Mouse (Mus musculus): Measurements from ENCODE around the gene Akirin1.

Gene Akirin1

GRCm38 (mm10) chr4:123750152-123750651 is at the start of gene Akirin1:
TSS of gene Akirin1 (minus strand) at chr4:123750345.
- DNase-seq: peak; percentile 98

GRCm38 (mm10) chr4:123797856-123798255 is 47.7 kb upstream of the Akirin1 start:
- peak; percentile 78 for DNase-seq

- DNase-seq: no peak
These were observed 47.3 kb upstream of the Akirin1 start for GRCm38 (mm10) chr4:123797403-123797802.

DNA sequence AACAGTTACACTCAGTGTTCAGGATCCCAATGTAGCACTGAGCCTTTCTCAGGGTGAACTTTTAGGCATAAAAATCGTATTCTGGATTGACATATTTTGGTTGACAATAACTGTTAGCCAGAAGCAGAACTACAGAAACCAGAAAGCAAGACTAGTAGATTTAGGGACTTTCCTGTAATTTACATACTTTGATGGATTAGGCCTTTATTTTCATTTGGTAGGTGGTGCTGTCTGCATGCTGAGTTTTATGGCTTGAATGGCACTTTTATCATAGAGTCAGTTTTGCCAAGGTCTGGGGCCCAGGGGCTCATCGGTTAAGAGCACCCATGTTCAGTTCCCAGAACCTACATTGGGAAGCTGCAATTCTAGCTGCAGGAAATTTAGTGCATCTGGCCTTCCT is 44.9 kb upstream of the Akirin1 start:
- no peak for DNase-seq

DNA sequence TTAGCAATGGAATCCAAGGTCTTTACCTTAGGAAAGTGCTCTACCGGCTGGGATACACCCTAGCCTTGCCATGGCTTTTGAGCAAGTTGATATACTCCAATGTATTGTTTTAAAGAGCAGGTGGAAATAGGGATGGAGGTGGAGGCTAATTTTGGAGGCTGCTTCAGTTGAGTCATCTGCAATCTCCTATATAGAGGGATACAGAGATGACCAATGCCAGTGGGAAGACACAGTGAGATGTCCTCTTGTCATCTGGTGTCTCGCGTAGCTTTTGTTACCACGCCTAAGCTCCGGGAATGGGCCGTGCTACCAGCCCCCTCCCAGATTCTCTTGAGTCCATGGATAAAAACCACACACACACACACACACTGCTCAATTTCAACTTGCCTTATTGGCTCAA is 43.0 kb upstream of the Akirin1 start:
- no peak for DNase-seq

DNA sequence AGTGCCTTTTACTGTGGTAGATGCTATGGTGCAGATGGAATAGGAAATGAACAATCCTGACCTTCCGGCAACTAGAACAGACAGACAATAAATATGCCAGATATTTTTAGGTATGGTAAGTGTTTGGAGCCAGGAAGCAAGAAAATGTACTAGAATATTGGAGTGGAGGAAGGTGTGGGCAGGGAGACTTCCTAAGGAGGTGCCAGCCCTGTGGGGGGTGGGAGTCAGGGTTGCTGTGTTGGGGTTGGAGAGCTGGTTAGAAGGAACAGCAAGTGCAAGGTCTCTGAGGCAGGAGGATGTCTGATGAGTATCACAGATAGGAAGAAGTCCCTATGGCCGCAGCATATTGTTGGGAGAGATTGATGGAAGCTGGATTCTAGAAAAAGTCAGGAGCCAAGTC is 42.5 kb upstream of the Akirin1 start:
- no peak for DNase-seq

DNA sequence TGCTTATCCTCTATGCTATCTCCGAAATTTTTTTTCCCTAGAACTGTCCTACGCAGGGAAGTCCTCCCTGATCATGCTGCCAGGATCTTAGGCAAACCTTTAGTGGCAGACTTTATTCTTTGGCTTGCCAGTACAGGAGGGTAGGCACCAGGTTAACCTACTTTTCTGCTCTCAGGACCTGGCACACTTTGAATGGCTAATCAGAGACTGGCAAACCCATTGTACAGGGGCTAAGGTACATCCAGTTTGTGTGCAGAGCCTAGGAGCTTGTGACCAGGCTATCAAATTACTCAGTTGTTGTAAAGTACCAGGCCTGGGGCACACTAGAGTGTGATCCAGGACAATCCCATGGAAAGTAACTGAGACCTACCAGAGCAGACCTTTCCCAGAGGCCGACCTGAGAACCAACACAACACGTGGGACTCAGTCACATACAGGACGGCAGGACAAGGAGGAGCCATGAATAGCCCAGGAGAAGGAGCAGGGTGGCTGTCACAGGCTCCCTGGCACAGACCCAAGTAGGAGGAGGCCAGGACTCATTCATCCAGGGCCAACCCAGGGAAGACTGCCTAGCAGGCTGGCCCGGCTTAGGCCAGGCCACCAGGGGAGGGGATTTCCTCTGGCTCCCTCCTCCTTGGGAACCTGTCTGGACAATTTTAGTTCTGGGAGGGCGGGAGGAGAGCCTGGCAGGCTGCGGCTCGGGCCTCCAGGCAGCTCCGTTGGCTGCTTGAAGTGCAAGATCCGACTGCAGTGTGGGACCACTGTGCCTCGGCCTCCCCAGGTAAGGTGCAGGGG is 37.2 kb upstream of the Akirin1 start, which contains the start of gene Rhbdl2:
Gene Rhbdl2 (plus strand): TSS at position 684 of the 795 bp plus-strand sequence.
- DNase-seq: peak; percentile 85

DNA sequence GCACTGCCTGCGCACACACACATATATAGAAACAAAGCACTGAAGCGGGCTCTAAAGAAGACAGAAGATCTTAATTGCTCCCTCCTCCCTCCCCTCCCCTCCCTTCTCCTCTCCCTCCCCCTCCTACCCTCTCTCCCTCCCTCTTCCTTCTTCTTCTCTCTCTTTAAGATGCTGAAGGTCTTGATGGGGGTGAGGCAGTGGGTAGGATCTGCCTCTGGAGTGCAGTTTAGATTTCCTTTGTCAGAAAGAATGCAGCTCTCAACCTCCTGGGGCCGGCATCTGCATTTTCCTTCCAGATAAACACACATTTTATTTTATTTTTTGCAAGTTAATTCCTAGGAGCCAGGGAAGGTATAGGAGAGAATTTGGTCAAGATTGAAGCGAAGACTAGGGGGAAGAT is 18.1 kb upstream of the Akirin1 start:
- DNase-seq: no peak

- no peak for DNase-seq
These were observed 17.7 kb upstream of the Akirin1 start for GRCm38 (mm10) chr4:123767807-123768206.

DNA sequence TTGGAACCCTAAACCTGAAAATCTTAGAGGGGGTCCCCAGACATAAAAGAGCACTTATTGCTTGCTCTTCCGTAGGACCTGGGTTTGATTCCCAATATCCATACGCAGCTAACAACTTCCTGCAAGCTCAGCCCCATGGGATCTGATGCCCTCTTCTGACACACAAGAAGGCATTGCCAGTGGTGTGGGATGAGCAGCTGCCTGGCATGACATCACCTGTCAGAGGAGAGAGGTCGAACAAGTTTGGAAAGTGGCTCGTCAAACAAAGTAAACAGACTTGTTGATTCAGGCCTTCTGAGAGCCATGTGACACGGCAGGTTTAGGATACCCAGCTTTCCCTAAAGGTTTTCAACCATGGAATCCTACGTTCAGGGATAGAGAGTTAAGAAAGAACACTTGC is 14.9 kb upstream of the Akirin1 start:
- no peak for DNase-seq

- peak; percentile 32 for DNase-seq
These were observed 8.2 kb upstream of the Akirin1 start for GRCm38 (mm10) chr4:123758306-123758705.

DNA sequence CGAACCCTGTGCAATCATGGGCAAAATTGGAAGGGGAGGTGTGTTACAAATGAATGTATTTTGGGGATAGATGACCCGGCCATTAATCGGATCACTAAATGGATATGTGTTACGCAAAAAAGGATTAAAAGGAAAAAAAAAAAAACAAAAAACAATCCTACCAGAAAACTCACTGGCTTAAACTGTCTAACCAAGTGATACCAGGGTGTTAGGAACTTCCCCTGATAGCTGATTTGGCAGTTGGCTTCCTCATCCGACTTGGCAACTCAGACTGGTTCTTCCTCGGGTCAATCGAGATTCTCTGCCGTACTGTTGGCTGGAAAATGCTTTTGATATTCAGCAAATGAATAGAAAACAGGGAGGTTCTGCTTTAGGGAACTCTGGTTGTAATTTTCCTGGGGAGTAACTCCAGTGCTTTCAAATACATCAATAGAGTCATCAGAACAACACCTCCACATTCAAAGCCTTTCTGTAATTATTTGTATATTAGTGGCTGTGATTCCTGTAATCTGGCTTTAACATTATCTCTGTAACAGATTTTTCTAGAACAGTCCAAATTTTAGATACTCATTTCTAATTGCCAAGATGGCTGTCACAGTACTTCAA is 665 bp upstream of the Akirin1 start:
- DNase-seq: no peak

DNA sequence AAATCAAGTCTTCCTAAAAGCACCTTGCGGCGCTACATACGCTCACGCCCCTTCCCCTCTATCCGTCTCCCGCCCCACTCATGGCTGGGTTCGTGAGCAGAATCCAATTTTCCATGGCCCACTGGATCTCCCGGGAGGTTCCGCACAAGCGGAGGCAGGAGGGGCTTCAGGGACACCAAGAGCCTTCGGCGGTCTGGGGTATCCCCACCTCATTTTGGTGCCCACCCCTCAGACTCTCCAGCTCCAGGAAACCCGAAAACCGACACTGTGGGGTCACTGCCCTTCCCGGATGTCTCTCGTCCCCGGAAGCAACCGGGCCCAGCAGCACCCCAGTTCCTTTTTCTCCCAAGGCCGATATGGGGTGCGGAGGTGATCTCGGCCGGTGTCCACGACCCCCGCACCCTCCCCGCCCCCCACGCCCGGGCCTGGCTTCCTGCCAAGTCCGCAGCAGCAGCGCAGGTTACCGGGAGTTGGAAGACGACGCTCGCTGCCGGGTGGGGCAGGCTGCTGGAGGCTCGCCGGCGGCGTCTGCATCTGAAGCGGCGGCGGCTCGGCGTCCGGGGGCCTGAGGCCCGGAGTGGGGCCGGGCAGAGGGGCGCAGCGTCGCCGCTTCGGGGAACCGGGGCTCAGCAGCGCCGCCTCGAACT is 538 bp downstream of the Akirin1 start:
- DNase-seq: peak; percentile 50

DNA sequence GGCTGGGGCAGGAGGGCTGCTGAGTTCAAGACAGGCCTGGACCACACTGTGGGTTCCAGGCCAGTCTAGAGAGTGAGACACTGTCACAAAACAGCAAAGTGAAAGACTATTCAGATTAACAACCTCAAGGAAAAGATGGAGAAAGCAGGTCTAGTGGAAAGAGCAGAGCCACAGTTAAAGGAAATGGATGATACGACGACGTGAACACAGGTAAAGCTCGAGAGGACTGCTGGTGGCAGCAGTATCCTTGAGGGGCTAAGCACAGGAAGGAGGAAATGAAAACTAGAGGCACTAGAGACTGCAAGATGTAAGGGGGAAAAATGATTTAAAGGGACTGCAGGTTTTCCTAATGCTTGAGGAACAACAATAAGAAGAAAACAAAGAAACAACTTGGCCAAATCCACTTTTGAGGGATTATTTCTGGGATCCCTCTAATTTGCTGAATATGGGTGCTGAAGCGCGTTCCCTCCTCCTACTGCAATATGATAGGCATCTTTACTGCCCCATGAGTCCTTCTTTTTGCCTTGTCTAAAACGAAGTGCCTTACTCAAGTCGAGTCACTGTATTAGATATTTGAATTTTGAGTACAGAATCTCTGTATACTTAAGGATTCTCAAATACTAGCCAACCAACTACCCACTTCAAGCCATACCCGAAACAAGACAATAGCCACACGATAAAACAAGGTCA is 1.3 kb downstream of the Akirin1 start:
- peak; percentile 6 for DNase-seq

DNA sequence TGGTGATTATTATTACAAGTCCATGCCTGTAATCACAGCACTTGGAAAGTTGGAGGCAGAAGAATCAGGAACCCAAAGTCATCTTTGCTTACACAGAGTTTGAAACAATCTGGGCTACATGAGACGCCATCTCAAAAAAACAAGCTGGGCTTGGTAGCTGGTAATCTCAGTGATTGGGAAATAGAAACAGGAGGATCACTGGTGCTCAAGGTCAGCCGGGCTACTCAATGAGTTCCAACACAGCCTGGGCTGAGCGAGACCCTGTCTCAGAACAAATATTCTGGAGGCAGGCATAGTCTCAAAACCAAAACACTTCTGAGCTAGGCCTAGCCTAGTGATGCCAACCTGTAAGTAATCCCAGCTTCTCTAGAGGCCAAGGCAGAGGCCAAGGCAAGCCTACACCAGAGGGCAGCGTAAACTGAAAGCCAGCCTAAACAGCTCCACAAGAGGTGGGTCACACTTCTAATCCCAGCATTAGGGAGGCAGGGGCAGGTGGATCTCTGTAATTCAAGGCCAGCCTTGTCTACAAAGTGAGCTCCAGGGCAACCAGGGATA is 4.8 kb downstream of the Akirin1 start:
- no peak for DNase-seq

GRCm38 (mm10) chr4:123742891-123743290 is 7.3 kb downstream of the Akirin1 start:
- no peak for DNase-seq

- DNase-seq: no peak
These were observed 11.4 kb downstream of the Akirin1 start for GRCm38 (mm10) chr4:123738708-123739107.

DNA sequence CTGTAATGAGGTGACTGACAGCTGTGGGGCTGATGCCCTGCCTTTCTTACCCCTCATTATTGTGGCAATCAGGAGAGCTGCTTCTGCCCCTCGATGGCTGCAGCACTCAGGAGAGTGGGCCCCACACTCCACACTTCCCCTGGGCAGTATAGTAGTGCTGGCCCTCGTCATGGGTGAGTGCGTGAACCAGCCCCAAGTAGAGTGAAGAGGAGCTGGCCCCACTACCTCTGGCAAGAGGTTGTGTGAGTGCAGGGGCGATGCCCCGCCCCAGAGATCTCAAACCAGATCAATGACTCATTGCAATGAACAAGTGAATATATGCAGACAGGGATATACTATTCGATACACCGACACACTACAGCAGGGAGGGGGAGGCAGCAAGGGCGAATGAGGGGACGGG is 16.6 kb downstream of the Akirin1 start:
- DNase-seq: no peak

- DNase-seq: no peak
These were observed 17.2 kb downstream of the Akirin1 start for GRCm38 (mm10) chr4:123732921-123733320.

GRCm38 (mm10) chr4:123732163-123732910 is 17.8 kb downstream of the Akirin1 start:
- DNase-seq: no peak

DNA sequence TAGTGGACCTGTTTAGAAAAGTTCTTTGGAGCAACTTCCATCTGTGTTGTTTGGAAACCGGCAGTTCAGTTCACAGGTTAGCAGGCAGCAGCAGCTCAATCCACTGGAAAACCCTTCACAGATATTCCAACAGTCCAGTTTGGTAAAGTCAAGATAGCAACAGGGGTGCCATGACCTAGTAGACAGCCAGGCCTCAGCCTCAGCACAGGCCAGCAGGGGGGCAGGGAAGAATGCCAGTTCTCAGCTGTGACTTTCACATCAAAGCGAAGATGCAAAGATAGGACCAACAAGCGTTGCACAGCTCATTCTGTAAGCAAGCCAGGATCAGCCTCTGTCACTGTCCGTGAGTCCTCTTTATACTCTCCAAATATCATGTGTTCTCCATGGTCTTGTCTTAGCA is 28.4 kb downstream of the Akirin1 start:
- DNase-seq: no peak

GRCm38 (mm10) chr4:123718434-123718780 is 31.7 kb downstream of the Akirin1 start:
- DNase-seq: no peak
